Mouse (Mus musculus) right cerebral cortex, postnatal 36 days (tissue): ENCODE measurements around the gene Armh4.

Source experiments
- DNase-seq, 2 experiments: peaks; one replicate each; pipeline ENCODE4 v3.0.0; 2022; ENCODE audit warnings: low spot score in 2 of 2, mixed read lengths in 1 of 2

Armh4 gene

DNA sequence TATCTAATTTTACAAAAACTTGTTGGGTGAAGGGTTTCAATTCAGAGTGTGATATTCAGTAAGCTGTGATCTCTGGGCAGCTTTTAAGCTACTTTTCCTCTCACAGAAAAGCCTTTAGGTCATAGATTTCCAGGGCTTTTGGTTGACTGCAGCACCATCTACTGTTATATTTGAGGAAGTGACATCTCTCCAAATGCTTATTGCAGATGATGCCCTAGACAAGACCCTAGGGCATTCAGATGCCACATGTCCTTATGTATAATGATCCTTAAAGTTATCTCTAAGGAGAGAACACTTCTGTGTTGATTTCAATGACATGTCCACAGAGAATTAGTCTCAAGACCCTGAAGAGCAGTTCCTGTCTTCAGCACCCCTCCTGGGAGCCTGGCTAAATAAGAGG lies 49.2 kb downstream of the Armh4 start:
- DNase-seq, result no peak

DNA sequence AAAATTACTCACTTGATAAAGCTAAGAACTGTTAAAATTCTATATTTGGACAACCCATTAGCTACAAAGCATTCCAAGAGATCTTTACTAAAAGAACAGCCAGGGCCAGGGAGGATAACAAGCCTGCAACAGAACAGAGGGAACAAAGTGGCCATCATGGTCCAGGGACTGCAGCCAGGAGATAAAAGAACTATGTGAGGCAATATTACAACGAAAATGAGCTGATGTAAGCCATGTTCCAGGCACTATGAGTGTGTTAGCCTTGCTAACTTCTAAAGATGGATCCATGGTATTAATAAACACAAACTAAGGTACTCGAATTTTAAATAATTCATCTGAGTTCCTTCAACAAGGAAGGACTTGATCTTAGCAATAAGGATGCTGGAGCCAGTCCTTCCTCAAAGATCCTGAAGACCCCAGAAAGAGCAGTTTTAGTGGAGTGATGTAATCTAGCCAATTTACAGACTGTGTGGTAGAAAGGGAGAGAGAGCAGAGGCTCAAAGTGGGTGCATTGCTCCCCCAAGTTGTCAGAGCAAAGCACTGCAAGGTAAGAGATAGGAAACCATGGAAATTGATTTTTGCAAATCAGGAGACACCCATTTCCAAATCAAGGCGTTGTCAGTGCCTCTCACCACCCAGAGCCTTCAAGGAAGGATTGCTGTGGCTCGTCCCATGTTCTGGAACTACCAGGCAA lies 59.7 kb downstream of the Armh4 start:
- no peak for DNase-seq

DNA sequence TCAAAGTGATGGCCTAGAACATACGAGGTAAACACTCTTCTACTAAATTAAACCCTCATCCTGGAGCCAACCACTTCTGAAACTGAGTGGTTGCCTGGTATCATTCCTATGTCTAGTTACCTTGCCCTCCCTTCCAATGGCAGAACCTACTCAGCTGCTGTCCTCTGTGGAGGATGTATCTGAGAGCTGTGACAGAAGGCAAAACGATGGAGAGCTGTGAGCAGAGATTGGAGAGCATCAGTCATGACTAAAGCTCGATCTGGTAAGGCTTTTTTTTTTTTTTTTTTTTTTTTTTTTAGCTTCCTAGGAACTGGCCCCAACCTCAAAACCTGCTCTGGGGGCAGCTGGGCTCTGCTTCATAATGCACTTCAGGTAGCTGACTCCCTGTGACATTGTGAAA lies 60.4 kb downstream of the Armh4 start:
- DNase-seq, result no peak

GRCm38 (mm10) chr14:49721281-49721680 lies 61.9 kb downstream of the Armh4 start:
- no peak for DNase-seq

- DNase-seq, result no peak
Measured at GRCm38 (mm10) chr14:49719678-49720077, 63.5 kb downstream of the Armh4 start.

GRCm38 (mm10) chr14:49711016-49711415 lies 72.2 kb downstream of the Armh4 start:
- DNase-seq, result no peak

- DNase-seq, result no peak
Measured at GRCm38 (mm10) chr14:49703432-49704200, 79.6 kb downstream of the Armh4 start.

DNA sequence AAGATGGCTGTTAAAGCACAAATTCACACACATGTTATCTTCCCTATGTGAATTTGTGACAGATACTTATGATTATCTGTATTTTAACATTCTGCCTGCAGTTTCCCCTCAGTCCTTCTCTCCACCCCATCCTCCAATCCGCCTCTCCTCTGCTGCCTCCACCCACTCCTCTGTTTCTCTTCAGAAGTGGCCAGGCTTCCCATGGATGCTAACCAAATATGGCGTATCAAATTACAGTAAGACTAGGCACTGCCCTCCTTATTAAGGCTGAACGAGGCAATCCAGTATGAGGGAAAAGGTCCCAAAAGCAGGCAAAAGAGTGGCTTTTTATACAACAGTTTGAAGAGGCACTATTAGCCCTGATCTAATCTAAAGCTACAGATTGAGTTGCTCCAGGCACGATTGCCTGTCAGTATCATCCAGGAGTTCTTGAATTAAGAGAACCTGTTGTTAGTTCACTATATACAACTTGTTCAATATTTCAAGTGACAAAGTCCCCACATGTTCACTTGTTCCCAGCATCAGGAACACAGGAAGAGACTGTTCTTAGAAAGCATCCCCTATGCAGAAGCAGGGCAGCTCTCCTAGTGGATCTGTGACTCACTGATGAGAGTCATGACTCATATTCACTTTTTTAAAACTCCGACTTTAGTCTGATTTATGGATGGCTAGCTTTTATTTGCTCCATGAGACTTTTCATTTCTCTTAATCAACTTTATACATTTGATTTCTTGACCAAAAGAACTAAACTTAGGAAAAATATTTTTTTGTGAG lies 103.5 kb downstream of the Armh4 start:
- DNase-seq, result no peak

GRCm38 (mm10) chr14:49676580-49676979 lies 106.6 kb downstream of the Armh4 start:
- no peak for DNase-seq

- no peak for DNase-seq
Measured at GRCm38 (mm10) chr14:49660444-49660843, 122.7 kb downstream of the Armh4 start.

DNA sequence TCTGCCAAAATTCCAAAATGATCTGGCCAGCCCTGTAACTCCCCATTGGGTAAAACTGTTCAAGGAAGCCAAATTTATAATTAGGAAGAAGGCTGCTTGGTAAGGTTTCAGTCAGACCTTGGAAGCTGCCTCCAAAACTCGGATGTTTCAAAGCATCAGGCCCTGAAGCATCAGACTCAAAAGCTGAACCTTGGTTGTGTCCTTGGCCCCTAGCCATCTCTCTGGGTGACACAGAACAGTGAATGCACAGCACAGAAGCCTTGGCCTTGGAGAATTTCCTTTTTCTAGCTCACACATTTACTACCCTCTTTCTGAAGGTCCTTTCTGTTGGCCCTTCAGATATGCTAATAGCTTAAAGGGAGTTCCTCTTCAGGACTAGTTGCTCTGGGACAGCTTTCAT lies 134.0 kb downstream of the Armh4 start:
- DNase-seq, result no peak

- no peak for DNase-seq
Measured at GRCm38 (mm10) chr14:49637422-49637821, 145.8 kb downstream of the Armh4 start.

GRCm38 (mm10) chr14:49626055-49626454 lies 157.1 kb downstream of the Armh4 start:
- no peak for DNase-seq
